Mouse (Mus musculus) spleen, adult 2 months (tissue): ENCODE results near the gene Timm10b. TPM values are rescaled to one million over a fixed set of nuclear protein-coding genes. Genes with fewer than 3 reads are reported as not detected.

Source experiments
- DNase-seq, 2 experiments: peaks; one replicate each; pipeline versions ENCODE4 v3.0.0 to v3.0.0-alpha.2; 2012 to 2021; ENCODE audit warnings: low spot score in 2 of 2, low read depth in 1 of 2
- H3K27ac ChIP-seq: fragments of 200-500 bp; 2 replicates; pipeline ENCODE4 v1.5.1; 2012; ENCODE audit warnings: low read length, inconsistent platforms; ENCODE audit not compliant: insufficient read depth
- H3K27me3 ChIP-seq: fragments of 200-500 bp; 2 replicates; pipeline ENCODE4 v1.6.1; 2012; ENCODE audit warnings: mild to moderate bottlenecking, moderate library complexity, low read length, inconsistent platforms; ENCODE audit not compliant: control insufficient read depth, insufficient read depth
- H3K36me3 ChIP-seq: fragments of 200-500 bp; 2 replicates; pipeline ENCODE4 v1.6.1; 2012; ENCODE audit warnings: mild to moderate bottlenecking, low read length, inconsistent platforms; ENCODE audit not compliant: control insufficient read depth, insufficient read depth
- H3K4me1 ChIP-seq: fragments of 200-500 bp; 2 replicates; pipeline ENCODE4 v1.6.1; 2011; ENCODE audit warnings: inconsistent platforms; ENCODE audit not compliant: control insufficient read depth, insufficient read depth, insufficient read length
- H3K4me3 ChIP-seq: fragments of 200-500 bp; 2 replicates; pipeline ENCODE4 v1.5.1; 2011; ENCODE audit warnings: mild to moderate bottlenecking, inconsistent platforms; ENCODE audit not compliant: insufficient read depth, insufficient read length; ENCODE audit errors: extremely low read depth
- CTCF ChIP-seq: fragments of 200-500 bp; IDR thresholded peaks from 2 replicates; pipeline ENCODE4 v1.5.1; 2011; ENCODE audit warnings: mild to moderate bottlenecking, inconsistent platforms; ENCODE audit not compliant: insufficient read depth, insufficient read length, insufficient replicate concordance; ENCODE audit errors: extremely low read depth
- POLR2A ChIP-seq: fragments of 200-500 bp; IDR thresholded peaks from 2 replicates; pipeline ENCODE4 v1.6.1; 2011; ENCODE audit warnings: low read depth, low read length, inconsistent platforms
- WGBS: fragments of 180-500 bp; shearing (Covaris S2); methylation state at CpG from one replicate; pipeline ENCODE4 v1.1.7; 2018; 5-methylcytosine and 5-hydroxymethylcytosine counted together
- polyA plus RNA-seq: library from polyadenylated mRNA; depleted of rRNA; stranded (reverse); fragments of >200 nt; gene quantifications from 2 replicates; pipeline ENCODE4 v1.2.3, GENCODE M21; 2012; rRNA removed

Timm10b gene
- 87.3 and 118 TPM in 2 replicates for polyA plus RNA-seq

- Histone ChIP-seq H3K4me1 (peaks cover 7% of the 10 kb centered on the region; the same call in 1 of the 2 replicates), H3K36me3 (peaks cover 4% of the 10 kb centered on the region; the same call in 1 of the 2 replicates), H3K27ac (peak within 1 kb of the TSS; percentile 91), H3K27me3 (no peaks in the 10 kb centered on the region), H3K4me3 (peak within 1 kb of the TSS; percentile 79)
- no peak for DNase-seq
- TF ChIP-seq CTCF (no peak), POLR2A (no peak)
- 3% methylated on average over 2 of the region's 2 CpGs for WGBS
Observed at GRCm38 (mm10) chr7:105639756-105640155, at the start of gene Timm10b. TSS of gene Timm10b (plus strand) at chr7:105640056.

- H3K4me1 ChIP-seq, result no peaks in the 10 kb centered on the region
- no peak for DNase-seq
- H3K27me3 ChIP-seq, result no peaks in the 10 kb centered on the region
- no peaks in the 10 kb centered on the region for H3K36me3 ChIP-seq
- TF ChIP-seq POLR2A (no peak), CTCF (no peak)
- WGBS, result 84% methylated on average over 7 of the region's 7 CpGs
- no peak overlapping the region for H3K27ac ChIP-seq
- no peak overlapping the region for H3K4me3 ChIP-seq
Observed at GRCm38 (mm10) chr7:105590097-105590496, 49.8 kb upstream of the Timm10b start.

GRCm38 (mm10) chr7:105602860-105603623 lies 36.8 kb upstream of the Timm10b start:
- WGBS, result 45% methylated on average over 9 of the region's 9 CpGs
- peak; percentile 8 to 56 for DNase-seq
- H3K4me1 ChIP-seq, result no peaks in the 10 kb centered on the region
- peak; percentile 54; the same call in 1 of the 2 replicates for TF ChIP-seq CTCF
- no peak for TF ChIP-seq POLR2A
- no peaks in the 10 kb centered on the region for H3K27me3 ChIP-seq
- H3K36me3 ChIP-seq, result no peaks in the 10 kb centered on the region
- H3K27ac ChIP-seq, result no peak overlapping the region
- H3K4me3 ChIP-seq, result no peak overlapping the region

GRCm38 (mm10) chr7:105608467-105608866 lies 31.4 kb upstream of the Timm10b start:
- no peaks in the 10 kb centered on the region for H3K36me3 ChIP-seq
- no peak overlapping the region for H3K4me3 ChIP-seq
- DNase-seq, result no peak
- H3K27me3 ChIP-seq, result no peaks in the 10 kb centered on the region
- no peaks in the 10 kb centered on the region for H3K4me1 ChIP-seq
- H3K27ac ChIP-seq, result no peak overlapping the region
- TF ChIP-seq CTCF, result no peak
- TF ChIP-seq POLR2A, result no peak
- 47% methylated on average over 3 of the region's 3 CpGs for WGBS

- no peak for TF ChIP-seq CTCF
- no peak for TF ChIP-seq POLR2A
- H3K27me3 ChIP-seq, result no peaks in the 10 kb centered on the region
- H3K4me3 ChIP-seq, result no peak overlapping the region
- WGBS, result 91% methylated on average over 1 of the region's 1 CpGs
- DNase-seq, result no peak
- no peaks in the 10 kb centered on the region; the same call in 1 of the 2 replicates for H3K36me3 ChIP-seq
- H3K27ac ChIP-seq, result no peak overlapping the region
- no peaks in the 10 kb centered on the region for H3K4me1 ChIP-seq
Observed at GRCm38 (mm10) chr7:105611767-105612166, 28.1 kb upstream of the Timm10b start.

- TF ChIP-seq POLR2A, result no peak
- TF ChIP-seq CTCF, result no peak
- Histone ChIP-seq H3K27ac (no peak overlapping the region), H3K36me3 (peaks cover 8% of the 10 kb centered on the region), H3K4me3 (no peak overlapping the region), H3K27me3 (no peaks in the 10 kb centered on the region), H3K4me1 (no peaks in the 10 kb centered on the region)
- DNase-seq, result no peak
- 91% methylated on average over 1 of the region's 1 CpGs for WGBS
Observed at GRCm38 (mm10) chr7:105614400-105614799, 25.5 kb upstream of the Timm10b start.

- H3K36me3 ChIP-seq, result peaks cover 8% of the 10 kb centered on the region
- no peak overlapping the region for H3K27ac ChIP-seq
- no peak overlapping the region for H3K4me3 ChIP-seq
- TF ChIP-seq POLR2A (no peak), CTCF (no peak)
- no peaks in the 10 kb centered on the region for H3K4me1 ChIP-seq
- 100% methylated on average over 1 of the region's 1 CpGs for WGBS
- DNase-seq, result no peak
- H3K27me3 ChIP-seq, result no peaks in the 10 kb centered on the region
Observed at GRCm38 (mm10) chr7:105615720-105616119, 24.1 kb upstream of the Timm10b start.
